Mouse (Mus musculus): ENCODE results near the gene Kazn. TPM values are rescaled to one million over a fixed set of nuclear protein-coding genes. Genes with fewer than 3 reads are reported as not detected.

The Kazn gene
- polyA plus RNA-seq, 1 experiment: 0.05 TPM

DNA sequence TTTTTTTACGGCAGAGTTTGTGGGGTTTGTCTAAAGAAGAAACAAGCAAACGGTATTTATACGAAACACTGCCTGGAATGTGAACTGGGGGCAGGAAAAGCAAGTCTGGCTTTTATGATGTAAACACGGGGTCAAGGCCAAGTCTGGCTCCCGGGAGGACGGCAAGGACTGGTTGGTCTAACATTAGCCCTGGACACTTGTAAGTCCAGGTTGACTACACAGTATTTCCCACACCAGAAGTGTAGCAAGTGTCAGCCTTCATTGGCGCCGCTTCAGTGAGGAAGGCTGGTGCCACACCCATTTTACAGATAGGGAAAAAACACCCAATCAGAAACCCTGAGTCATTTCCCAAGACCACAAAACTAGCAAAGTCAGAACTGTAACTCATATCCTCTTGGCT lies 173.9 kb downstream of the Kazn start:
- Histone ChIP-seq H3K36me3 (ENCODE audit: control insufficient read depth) (no peaks in the 10 kb centered on the region), H3K9me3 (ENCODE audit: control insufficient read depth, low read length) (no peaks in the 10 kb centered on the region), H3K27me3 (ENCODE audit: control insufficient read depth) (no peaks in the 10 kb centered on the region; the same call in 1 of the 2 replicates), H3K4me3 (replicated peaks) (no peak overlapping the region), H3K4me1 (ENCODE audit: control insufficient read depth) (peaks cover 23% of the 10 kb centered on the region)
- TF ChIP-seq GATA1 (IDR thresholded peaks at IDR 0.05; ENCODE audit: low read length) (no peak), TAL1 (IDR thresholded peaks at IDR 0.05; ENCODE audit: low read length) (no peak)

DNA sequence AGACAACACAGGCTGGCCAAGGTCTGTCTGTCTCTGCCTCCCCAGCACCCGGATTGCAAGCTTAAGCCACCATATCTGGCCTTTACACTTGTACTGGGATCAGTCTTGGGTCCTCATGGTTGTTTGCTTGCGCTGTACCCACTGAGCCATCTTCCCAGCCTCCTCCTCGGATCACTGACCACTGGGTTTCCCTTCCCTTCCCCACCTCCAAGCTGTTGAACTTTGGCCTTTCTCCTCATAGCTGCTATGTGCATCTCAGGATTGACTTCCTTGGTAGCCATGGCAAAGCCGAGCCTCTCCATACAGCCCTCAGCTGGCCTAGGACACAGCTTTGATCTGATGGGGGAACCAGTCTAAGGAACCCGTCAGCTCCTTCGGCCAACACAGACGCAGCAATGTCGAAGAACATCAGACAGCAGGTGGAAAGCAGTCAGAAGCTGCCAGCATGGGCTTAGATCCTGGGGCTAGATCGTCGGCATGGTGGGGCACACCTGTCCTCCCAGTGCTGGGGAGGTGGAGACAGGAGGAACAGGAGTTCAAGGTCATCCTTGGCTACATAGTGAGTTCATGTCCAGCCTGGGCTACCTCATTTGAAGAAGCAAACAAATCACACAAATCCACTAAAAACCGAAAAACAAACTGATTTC lies 174.5 kb downstream of the Kazn start:
- no peaks in the 10 kb centered on the region for H3K9me3 ChIP-seq (ENCODE audit: control insufficient read depth, low read length)
- peaks cover 23% of the 10 kb centered on the region for H3K4me1 ChIP-seq (ENCODE audit: control insufficient read depth)
- no peak overlapping the region for H3K4me3 ChIP-seq (replicated peaks)
- TF ChIP-seq GATA1 (IDR thresholded peaks at IDR 0.05; ENCODE audit: low read length): no peak
- no peak for TF ChIP-seq TAL1 (IDR thresholded peaks at IDR 0.05; ENCODE audit: low read length)
- H3K36me3 ChIP-seq (ENCODE audit: control insufficient read depth): no peaks in the 10 kb centered on the region
- H3K27me3 ChIP-seq (ENCODE audit: control insufficient read depth): no peaks in the 10 kb centered on the region; the same call in 1 of the 2 replicates

GRCm38 (mm10) chr4:142063057-142063534 lies 176.1 kb downstream of the Kazn start:
- H3K36me3 ChIP-seq (ENCODE audit: control insufficient read depth): no peaks in the 10 kb centered on the region
- TF ChIP-seq GATA1 (IDR thresholded peaks at IDR 0.05; ENCODE audit: low read length): no peak
- TF ChIP-seq TAL1 (IDR thresholded peaks at IDR 0.05; ENCODE audit: low read length): no peak
- H3K4me1 ChIP-seq (ENCODE audit: control insufficient read depth): peaks cover 23% of the 10 kb centered on the region
- H3K27me3 ChIP-seq (ENCODE audit: control insufficient read depth): no peaks in the 10 kb centered on the region; the same call in 1 of the 2 replicates
- H3K4me3 ChIP-seq (replicated peaks): no peak overlapping the region
- no peaks in the 10 kb centered on the region for H3K9me3 ChIP-seq (ENCODE audit: control insufficient read depth, low read length)

DNA sequence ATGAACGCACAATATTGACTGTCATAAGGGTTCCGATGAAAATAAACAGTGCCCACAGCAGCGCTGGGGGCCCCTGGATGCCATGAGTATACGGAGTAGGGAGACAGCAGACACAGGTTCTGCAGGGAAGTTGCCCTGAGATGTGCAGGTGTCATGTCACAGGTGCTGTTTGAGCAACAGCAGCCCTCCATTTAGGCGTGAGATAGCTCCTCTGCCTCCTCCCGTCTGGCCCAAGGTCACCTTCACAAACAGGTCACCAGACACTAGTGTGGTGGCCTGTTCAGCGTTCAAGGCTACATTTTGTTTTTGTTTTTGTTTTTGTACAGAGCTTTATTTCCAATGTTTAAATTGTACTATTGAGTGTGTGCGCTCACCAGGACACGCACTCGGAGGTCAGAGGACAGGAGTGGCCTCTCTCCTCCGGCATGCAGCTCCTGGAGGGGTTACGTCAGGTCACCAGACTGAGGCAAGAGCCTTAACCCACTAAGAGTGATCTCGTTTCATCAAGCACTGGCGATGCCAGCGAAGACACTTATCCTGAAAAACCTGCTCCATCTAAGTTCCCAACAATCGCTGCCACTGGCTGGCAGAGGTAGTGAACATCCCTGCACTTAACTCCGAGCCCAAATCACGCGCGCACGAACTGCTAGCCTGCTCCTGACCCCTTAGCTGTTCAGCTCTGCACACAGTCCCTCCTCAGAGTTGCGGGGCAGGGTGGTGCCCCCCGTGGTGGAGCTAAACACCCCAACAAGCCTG lies 177.5 kb downstream of the Kazn start:
- no peaks in the 10 kb centered on the region for H3K9me3 ChIP-seq (ENCODE audit: control insufficient read depth, low read length)
- H3K27me3 ChIP-seq (ENCODE audit: control insufficient read depth): no peaks in the 10 kb centered on the region; the same call in 1 of the 2 replicates
- H3K36me3 ChIP-seq (ENCODE audit: control insufficient read depth): no peaks in the 10 kb centered on the region
- no peak overlapping the region for H3K4me3 ChIP-seq (replicated peaks)
- peaks cover 23% of the 10 kb centered on the region for H3K4me1 ChIP-seq (ENCODE audit: control insufficient read depth)
- TF ChIP-seq GATA1 (IDR thresholded peaks at IDR 0.05; ENCODE audit: low read length) (no peak), TAL1 (IDR thresholded peaks at IDR 0.05; ENCODE audit: low read length) (no peak)

DNA sequence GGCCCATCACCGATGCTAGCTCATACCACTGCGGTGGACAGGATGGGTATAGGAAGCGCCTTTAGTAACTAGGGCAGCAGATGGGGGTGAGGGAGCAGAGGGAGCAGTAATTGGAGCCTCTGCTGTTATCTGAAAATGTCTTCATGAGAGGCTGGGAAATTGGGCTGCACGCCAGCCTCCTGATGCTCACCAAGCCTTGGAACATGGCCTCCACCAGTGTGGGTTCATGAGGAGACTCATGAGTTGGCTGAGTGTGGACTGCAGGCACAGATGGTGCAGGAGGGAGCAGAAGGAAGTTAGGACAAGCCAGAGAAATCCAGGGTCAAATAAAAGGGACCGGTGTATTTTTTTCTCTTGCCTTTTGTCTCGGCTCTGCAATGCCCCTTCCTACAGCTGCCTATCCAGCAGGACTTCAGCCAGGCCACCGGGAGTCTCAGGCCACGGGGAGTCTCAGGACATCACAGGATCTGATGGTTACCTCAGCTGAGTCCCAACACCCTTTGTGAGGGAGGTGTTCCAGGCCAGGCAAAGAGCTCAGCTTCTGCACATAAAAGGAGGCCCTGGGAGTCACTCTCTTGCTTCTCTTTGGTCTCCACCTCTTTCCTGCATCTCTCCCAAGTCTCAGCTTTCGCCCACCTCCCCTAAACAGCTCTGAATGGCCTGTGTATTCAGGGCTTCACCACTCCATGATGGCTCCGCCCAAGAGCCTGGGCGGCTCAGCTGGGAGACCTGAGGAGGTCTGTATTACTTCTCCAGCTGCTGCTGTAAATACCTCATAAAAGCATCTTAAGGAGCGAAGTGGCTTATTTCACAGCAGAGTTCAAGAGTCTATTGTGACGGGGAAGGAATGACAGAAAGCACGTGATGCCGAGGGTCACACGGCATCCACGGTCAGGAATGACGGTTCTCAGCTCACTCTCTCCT lies 178.5 kb downstream of the Kazn start:
- no peaks in the 10 kb centered on the region for H3K36me3 ChIP-seq (ENCODE audit: control insufficient read depth)
- no peak overlapping the region for H3K4me3 ChIP-seq (replicated peaks)
- H3K4me1 ChIP-seq (ENCODE audit: control insufficient read depth): peaks cover 15% of the 10 kb centered on the region
- H3K9me3 ChIP-seq (ENCODE audit: control insufficient read depth, low read length): no peaks in the 10 kb centered on the region
- no peaks in the 10 kb centered on the region; the same call in 1 of the 2 replicates for H3K27me3 ChIP-seq (ENCODE audit: control insufficient read depth)
- TF ChIP-seq GATA1 (IDR thresholded peaks at IDR 0.05; ENCODE audit: low read length) (no peak), TAL1 (IDR thresholded peaks at IDR 0.05; ENCODE audit: low read length) (no peak)

DNA sequence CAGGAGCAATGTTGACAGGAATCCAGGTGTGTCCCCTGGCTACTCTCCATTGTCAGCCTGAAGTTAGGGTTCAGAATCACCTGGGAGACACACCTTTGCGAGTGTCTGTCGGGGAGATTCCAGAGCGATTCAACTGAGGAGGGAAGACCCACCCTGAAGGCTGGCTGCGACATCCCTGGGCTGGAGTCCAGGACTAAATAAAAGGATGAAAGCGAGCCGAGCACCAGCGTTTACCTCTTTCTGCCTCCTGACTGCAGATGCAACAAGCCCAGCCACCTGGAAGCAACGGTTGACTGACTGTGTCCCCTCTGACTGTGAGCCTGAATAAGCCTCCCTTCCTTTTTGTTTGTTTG lies 179.4 kb downstream of the Kazn start:
- Histone ChIP-seq H3K9me3 (ENCODE audit: control insufficient read depth, low read length) (no peaks in the 10 kb centered on the region), H3K4me1 (ENCODE audit: control insufficient read depth) (peaks cover 6% of the 10 kb centered on the region), H3K4me3 (replicated peaks) (no peak overlapping the region), H3K27me3 (ENCODE audit: control insufficient read depth) (no peaks in the 10 kb centered on the region; the same call in 1 of the 2 replicates), H3K36me3 (ENCODE audit: control insufficient read depth) (no peaks in the 10 kb centered on the region)
- no peak for TF ChIP-seq GATA1 (IDR thresholded peaks at IDR 0.05; ENCODE audit: low read length)
- no peak for TF ChIP-seq TAL1 (IDR thresholded peaks at IDR 0.05; ENCODE audit: low read length)

DNA sequence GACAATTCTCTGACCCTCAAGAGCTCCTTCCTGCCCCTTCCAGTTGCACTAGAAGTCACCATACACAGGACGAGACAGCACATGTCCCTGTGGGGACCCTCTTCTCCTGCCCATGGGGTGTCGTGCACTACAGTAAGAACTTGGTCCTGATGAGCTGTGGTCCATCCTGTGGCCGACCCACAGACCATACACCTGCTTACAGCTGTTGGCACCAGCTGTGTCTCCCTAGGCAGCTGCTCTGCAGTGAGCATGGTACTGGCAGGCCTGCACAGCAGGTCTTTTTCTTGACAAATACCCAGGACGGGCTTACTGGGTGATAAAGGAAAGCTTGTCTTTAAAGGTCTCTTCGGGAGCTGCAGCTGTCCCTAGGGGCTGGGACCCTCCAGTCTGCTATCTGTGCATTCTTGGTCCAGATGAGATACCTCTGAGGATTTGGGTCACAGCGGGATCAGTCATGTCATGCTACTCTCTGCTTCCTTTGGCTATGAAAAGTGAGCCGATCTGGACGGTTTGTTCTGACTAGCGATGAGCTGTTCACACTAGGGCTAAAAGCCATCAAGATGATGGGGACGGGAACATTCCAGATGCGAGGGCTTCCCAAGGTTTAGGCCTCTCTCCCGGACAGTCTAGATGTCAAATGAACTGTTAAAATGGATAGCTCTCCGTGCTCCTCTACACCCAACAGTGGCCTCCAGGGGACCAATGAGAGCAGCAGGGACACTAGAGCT lies 179.9 kb downstream of the Kazn start:
- no peak for TF ChIP-seq GATA1 (IDR thresholded peaks at IDR 0.05; ENCODE audit: low read length)
- no peak for TF ChIP-seq TAL1 (IDR thresholded peaks at IDR 0.05; ENCODE audit: low read length)
- Histone ChIP-seq H3K4me1 (ENCODE audit: control insufficient read depth) (peaks cover 7% of the 10 kb centered on the region), H3K9me3 (ENCODE audit: control insufficient read depth, low read length) (no peaks in the 10 kb centered on the region), H3K27me3 (ENCODE audit: control insufficient read depth) (no peaks in the 10 kb centered on the region; the same call in 1 of the 2 replicates), H3K4me3 (replicated peaks) (no peak overlapping the region), H3K36me3 (ENCODE audit: control insufficient read depth) (no peaks in the 10 kb centered on the region)

DNA sequence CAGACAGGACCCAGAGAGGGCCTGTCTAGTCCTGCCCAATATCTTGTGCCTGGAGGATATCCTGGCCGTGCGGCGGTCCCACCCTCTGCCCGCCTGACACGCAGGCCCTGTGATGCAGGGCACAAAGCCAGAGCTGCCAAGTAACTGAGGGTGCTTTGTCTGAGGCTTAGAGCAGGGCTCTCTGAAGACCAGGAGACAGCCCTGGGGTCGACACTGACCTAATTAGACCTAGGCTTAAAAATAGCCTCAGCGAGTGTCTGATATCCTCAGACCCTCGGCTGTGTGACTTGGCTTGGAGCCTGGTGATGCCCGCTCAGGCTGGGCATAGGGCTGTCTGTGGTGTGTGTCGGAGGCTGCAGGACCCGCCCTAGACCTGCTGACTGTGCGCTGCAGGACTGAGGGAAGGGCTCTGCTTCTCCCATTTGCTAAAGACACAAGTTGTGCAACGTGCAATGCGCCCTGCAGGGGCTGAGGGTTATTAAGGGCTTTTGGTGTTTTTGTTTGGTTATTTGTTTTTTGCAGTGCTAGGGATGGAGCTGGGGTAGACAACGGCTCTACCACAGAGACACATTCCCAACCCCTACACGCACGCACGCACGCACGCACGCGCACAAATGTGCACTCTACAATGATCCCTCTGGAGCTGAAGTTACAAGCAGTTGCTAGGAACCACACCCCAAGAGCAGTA lies 181.5 kb downstream of the Kazn start:
- no peaks in the 10 kb centered on the region for H3K36me3 ChIP-seq (ENCODE audit: control insufficient read depth)
- no peaks in the 10 kb centered on the region for H3K27me3 ChIP-seq (ENCODE audit: control insufficient read depth)
- TF ChIP-seq TAL1 (IDR thresholded peaks at IDR 0.05; ENCODE audit: low read length) (no peak), GATA1 (IDR thresholded peaks at IDR 0.05; ENCODE audit: low read length) (no peak)
- H3K4me1 ChIP-seq (ENCODE audit: control insufficient read depth): peaks cover 16% of the 10 kb centered on the region
- no peaks in the 10 kb centered on the region for H3K9me3 ChIP-seq (ENCODE audit: control insufficient read depth, low read length)
- no peak overlapping the region for H3K4me3 ChIP-seq (replicated peaks)

Measured in erythroblast, embryonic 14.5 days (primary cell).